Mouse (Mus musculus): Measurements from ENCODE around the gene Rhov.

The Rhov gene

GRCm38 (mm10) chr2:119238671-119239070 is 32.4 kb downstream of the Rhov start:
- no peak for DNase-seq (ENCODE audit: low spot score in 2 of 2)

DNA sequence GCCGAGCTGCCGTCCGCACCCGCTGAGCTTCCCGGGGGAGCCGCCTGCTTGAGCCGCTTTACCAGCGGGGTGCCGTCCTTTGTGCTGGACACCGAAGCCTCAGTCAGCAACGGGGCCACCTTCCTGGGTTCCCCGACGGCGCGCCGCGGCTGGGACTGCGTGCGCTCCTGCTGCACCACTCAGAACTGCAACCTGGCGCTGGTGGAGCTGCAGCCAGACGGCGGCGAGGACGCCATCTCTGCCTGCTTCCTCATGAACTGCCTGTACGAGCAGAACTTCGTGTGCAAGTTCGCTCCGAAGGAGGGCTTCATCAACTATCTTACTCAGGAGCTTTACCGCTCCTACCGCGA is 33.2 kb downstream of the Rhov start:
- peak in 1 of 2 experiments; percentile 20 for DNase-seq (ENCODE audit: low spot score in 2 of 2)

GRCm38 (mm10) chr2:119237210-119237870 is 33.7 kb downstream of the Rhov start, which contains the start of gene Spint1:
Gene Spint1, plus strand, starts transcription at chr2:119237362.
- DNase-seq (ENCODE audit: low spot score in 2 of 2) = peak in 1 of 2 experiments; percentile 18

GRCm38 (mm10) chr2:119236682-119237209 is 34.3 kb downstream of the Rhov start:
- no peak for DNase-seq (ENCODE audit: low spot score in 2 of 2)

- DNase-seq (ENCODE audit: low spot score in 2 of 2) = no peak
These were observed 41.0 kb downstream of the Rhov start, which contains the start of gene Ppp1r14d for GRCm38 (mm10) chr2:119229775-119230704. Gene Ppp1r14d, minus strand, starts transcription at chr2:119229906.

Measured in spleen, postnatal 10 days (tissue).